Mouse (Mus musculus) heart, embryonic 16.5 days (tissue): ENCODE results near the gene Gsdma2. TPM values are rescaled to one million over a fixed set of nuclear protein-coding genes. Genes with fewer than 3 reads are reported as not detected.
"Not testable (repeated sequence)": the region's sequence is repeated elsewhere in the genome, so short reads cannot be mapped to it uniquely, and the experiment has no call there.

Source experiments
- ATAC-seq: fragments of 200-750 bp; cut with Nextera tagmentation; replicated peaks from 2 replicates; pipeline ENCODE4 v1.8.0; 2017; ENCODE audit warnings: moderate number of reproducible peaks; ENCODE audit not compliant: insufficient read depth, low FRiP score; ENCODE audit errors: extremely low read depth
- H3K27ac ChIP-seq: fragments of 300-500 bp; sonication (generic); 2 replicates; pipeline ENCODE4 v1.5.1; 2014; ENCODE audit warnings: mild to moderate bottlenecking, low read length, control low read depth, moderate library complexity
- H3K27me3 ChIP-seq: fragments of 300-500 bp; sonication (generic); 2 replicates; pipeline ENCODE4 v1.6.1; 2014; ENCODE audit warnings: low read length, mixed read lengths; ENCODE audit not compliant: control insufficient read depth, insufficient read depth
- H3K36me3 ChIP-seq: fragments of 300-500 bp; sonication (generic); 2 replicates; pipeline ENCODE4 v1.6.1; 2014; ENCODE audit not compliant: control insufficient read depth, insufficient read depth
- H3K4me1 ChIP-seq: fragments of 300-500 bp; sonication (generic); 2 replicates; pipeline ENCODE4 v1.6.1; 2014; ENCODE audit warnings: low read length, mixed read lengths; ENCODE audit not compliant: control insufficient read depth, insufficient read depth
- H3K4me2 ChIP-seq: fragments of 300-500 bp; sonication (generic); 2 replicates; pipeline ENCODE4 v1.6.1; 2014; ENCODE audit warnings: low read depth, mild to moderate bottlenecking, control low read depth, low read length
- H3K4me3 ChIP-seq: fragments of 300-500 bp; sonication (generic); 2 replicates; pipeline ENCODE4 v1.5.1; 2014; ENCODE audit warnings: mild to moderate bottlenecking, control low read depth, low read length
- H3K9ac ChIP-seq: fragments of 300-500 bp; sonication (generic); 2 replicates; pipeline ENCODE4 v1.6.1; 2014; ENCODE audit warnings: low read length, control low read depth
- H3K9me3 ChIP-seq: fragments of 300-500 bp; sonication (generic); replicated peaks from 2 replicates; pipeline ENCODE4 v1.6.1; 2016; ENCODE audit warnings: low read length; ENCODE audit not compliant: control insufficient read depth
- WGBS: fragments of 180-500 bp; shearing (Covaris S2); extraction: QIAGEN DNeasy Blood & Tissue Kit; methylation state at CpG from one replicate; pipeline ENCODE4 v1.1.7; 2014; 5-methylcytosine and 5-hydroxymethylcytosine counted together
- polyA plus RNA-seq: library from polyadenylated mRNA; unstranded; fragments of >200 nt; fragmentation: Nextera tagmentation; extraction: Ambion mirVana; gene quantifications from 2 replicates; pipeline ENCODE4 v1.2.1, GENCODE M21; 2015

The Gsdma2 gene
- polyA plus RNA-seq, 1 experiment from 2014 or later, result 0.18 TPM

DNA sequence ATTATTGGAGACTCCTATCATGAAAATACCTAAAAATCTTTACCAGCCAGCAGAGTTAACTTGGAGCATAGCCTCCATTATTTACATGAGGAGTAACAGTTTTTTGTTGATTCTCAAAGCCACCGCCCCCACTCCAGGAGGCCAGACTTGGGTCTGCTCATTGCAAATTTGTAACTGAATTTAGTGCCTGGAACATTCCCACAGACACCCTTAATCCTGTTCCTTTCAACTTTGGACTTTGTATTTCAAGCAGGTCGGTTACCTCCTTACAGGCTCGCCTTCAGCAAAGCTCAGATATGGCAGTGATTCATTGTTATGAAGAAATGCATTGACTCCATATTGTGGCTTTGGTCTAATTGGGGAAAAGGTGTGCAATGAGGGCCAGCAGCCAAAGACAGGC, 1.8 kb upstream of the Gsdma2 start:
- ATAC-seq, result no peak
- 82% methylated on average over 3 of the region's 3 CpGs for WGBS

DNA sequence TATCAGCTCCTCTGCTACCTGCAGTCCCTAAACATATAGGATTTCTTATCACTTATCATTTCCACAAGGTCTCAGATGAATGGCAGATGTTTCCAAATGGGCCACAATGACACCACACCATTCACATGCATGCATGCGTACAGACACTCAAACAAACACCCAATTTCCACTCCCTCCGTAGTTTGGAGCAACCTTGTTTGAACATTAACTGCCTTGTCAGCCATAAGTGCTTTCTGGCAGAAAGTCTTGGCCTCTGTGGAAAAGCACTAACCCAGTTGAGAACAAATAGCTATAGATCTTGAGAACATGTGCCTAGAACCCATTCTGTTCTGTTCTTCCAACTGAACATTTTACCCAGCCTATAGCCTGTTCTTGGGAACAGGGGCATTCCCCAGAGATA, 613 bp upstream of the Gsdma2 start:
- H3K4me2 ChIP-seq, result no peak overlapping the region
- no peak overlapping the region for H3K27ac ChIP-seq
- H3K4me1 ChIP-seq, result no peaks in the 10 kb centered on the region
- no peaks in the 10 kb centered on the region for H3K36me3 ChIP-seq
- no peak overlapping the region for H3K9ac ChIP-seq
- 79% methylated on average over 2 of the region's 2 CpGs for WGBS
- no peak overlapping the region for H3K4me3 ChIP-seq
- H3K27me3 ChIP-seq, result no peaks in the 10 kb centered on the region
- H3K9me3 ChIP-seq, result no peaks in the 10 kb centered on the region
- ATAC-seq, result no peak

More for the DNA sequence above, 1.8 kb upstream of the Gsdma2 start:
- Histone ChIP-seq H3K9me3 (no peaks in the 10 kb centered on the region), H3K27ac (no peak overlapping the region), H3K4me1 (no peaks in the 10 kb centered on the region), H3K4me2 (no peak overlapping the region), H3K36me3 (no peaks in the 10 kb centered on the region), H3K9ac (no peak overlapping the region), H3K27me3 (no peaks in the 10 kb centered on the region), H3K4me3 (no peak overlapping the region)

DNA sequence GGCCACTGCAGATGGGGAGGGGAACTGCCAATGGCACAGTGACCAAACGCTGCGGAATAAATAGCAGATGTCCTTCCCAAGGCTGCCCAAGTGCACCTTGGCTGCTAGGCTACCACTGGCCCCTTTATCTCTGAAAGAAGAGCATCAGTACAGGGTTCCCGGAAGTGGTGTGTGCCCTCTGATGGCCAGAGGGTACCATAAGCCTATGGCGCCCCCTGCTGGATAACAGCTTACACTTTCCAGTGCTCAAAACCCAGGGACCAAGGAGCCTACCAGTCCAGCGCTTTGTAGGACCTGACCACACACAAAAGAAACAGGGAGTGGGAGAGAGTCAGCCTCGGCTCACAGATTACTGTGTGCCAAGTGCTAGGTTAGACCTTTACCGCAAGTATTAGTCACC, 8.5 kb downstream of the Gsdma2 start:
- 15% methylated on average over 7 of the region's 7 CpGs for WGBS
- not testable (repeated sequence) for H3K4me3 ChIP-seq, H3K4me2 ChIP-seq, H3K27me3 ChIP-seq, ATAC-seq, H3K9ac ChIP-seq, H3K4me1 ChIP-seq, H3K27ac ChIP-seq, H3K36me3 ChIP-seq, H3K9me3 ChIP-seq

DNA sequence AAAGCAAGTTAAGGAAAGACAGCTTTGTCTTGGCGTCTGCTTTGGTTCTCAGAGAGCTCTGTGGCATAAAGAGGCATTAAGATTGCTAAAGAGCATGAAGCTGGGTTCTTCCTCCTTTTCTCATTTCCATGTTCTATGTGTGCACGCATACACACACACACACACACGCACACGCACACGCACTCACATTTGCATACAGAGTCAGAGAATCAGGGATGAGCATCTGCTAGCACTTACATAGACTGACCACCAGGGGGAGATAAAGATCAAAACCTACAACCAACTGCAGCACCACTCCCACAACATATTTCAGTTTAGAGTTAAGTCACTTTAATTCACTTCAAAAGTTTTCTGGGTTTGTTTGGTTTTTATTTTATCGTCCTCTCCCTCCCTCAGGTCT, 14.0 kb downstream of the Gsdma2 start:
- Histone ChIP-seq H3K36me3 (no peaks in the 10 kb centered on the region), H3K4me3 (no peak overlapping the region), H3K4me1 (no peaks in the 10 kb centered on the region), H3K27me3 (peaks cover 7% of the 10 kb centered on the region), H3K9me3 (no peaks in the 10 kb centered on the region), H3K9ac (no peak overlapping the region), H3K27ac (no peak overlapping the region), H3K4me2 (no peak overlapping the region)
- WGBS, result 13% methylated on average over 6 of the region's 6 CpGs
- no peak for ATAC-seq

DNA sequence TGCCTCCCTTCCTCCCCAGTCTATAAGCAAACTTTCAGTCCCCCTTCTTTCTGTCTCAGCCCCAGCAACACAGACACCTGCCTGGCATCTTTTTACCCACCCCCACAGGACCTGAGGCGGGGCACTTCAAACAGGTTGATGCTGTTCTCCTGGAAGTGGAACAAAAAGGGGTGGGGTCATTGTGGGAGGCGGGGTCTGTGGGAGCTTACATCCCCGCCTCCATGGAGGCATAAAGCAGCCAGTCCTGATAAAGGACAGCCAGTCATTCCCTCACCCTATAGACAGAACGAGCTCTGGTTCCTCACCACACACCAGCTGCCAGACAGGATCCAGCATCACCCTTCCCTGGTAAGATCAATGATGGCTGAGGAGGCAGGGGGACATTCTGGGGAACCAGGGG, 17.5 kb downstream of the Gsdma2 start, which contains the start of gene Gsdma:
Gsdma (plus strand) TSS at position 261 of the 400 bp plus-strand sequence.
- no peak for ATAC-seq
- Histone ChIP-seq H3K9ac (no peak within 1 kb of the TSS), H3K4me3 (no peak within 1 kb of the TSS), H3K36me3 (no peaks in the 10 kb centered on the region), H3K4me2 (no peak within 1 kb of the TSS), H3K27ac (no peak within 1 kb of the TSS), H3K9me3 (no peaks in the 10 kb centered on the region), H3K4me1 (no peaks in the 10 kb centered on the region), H3K27me3 (peaks cover 27% of the 10 kb centered on the region)
- 14% methylated on average over 4 of the region's 4 CpGs for WGBS

DNA sequence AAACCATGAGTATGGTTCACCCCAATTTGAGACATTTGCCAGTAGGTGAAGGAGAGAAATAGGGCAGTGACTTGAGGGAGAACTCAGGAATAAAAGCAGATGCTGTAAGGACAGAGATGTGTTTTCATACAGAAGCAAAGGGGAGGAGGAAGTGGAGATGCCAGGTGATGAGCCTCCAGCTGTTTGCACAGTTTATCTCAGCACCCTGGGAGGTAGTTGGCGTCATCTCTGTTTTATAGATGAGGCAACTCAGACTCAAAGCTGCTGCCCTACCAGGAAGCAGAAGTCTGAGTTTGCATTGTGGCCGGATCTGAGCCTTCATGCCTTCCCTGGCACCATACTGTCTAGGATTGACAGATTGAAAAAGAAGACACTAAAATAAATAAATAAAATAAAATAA, 22.4 kb downstream of the Gsdma2 start:
- peaks cover 27% of the 10 kb centered on the region for H3K27me3 ChIP-seq
- H3K36me3 ChIP-seq, result no peaks in the 10 kb centered on the region
- WGBS, result 52% methylated on average over 2 of the region's 2 CpGs

DNA sequence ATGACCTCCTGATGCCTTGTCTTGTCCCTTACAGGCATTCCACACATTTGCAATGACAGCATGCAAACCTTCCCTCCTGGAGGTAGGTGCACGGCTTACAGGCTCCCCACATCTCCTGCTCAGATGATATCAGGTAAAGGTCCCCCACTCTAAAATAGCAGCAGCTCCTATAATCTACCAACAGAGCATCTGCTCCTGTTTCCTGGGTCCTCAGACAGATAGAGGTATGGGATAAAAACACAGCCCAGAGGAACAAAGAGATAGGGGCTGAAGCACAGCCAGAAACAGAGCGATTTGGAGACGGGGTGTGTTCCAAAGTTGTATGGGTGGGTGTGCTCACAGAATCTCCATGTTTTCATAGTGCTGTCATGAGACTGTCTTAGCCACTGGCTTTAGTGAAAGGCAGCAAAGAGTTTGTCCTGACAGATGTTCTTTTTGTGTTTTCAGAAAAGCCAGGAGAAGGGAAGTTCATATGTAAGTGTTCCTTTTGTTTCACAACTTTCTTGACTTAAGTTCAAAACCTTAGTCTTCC, 24.8 kb downstream of the Gsdma2 start:
- no peak for ATAC-seq
- Histone ChIP-seq H3K9me3 (no peaks in the 10 kb centered on the region), H3K36me3 (no peaks in the 10 kb centered on the region), H3K27me3 (peaks cover 24% of the 10 kb centered on the region), H3K4me2 (no peak overlapping the region), H3K9ac (no peak overlapping the region), H3K4me1 (no peaks in the 10 kb centered on the region), H3K27ac (no peak overlapping the region), H3K4me3 (no peak overlapping the region)
- 43% methylated on average over 3 of the region's 3 CpGs for WGBS

More for the DNA sequence above, 22.4 kb downstream of the Gsdma2 start:
- no peak for ATAC-seq
- no peaks in the 10 kb centered on the region for H3K9me3 ChIP-seq
- H3K4me2 ChIP-seq, result no peak overlapping the region
- H3K27ac ChIP-seq, result no peak overlapping the region
- no peaks in the 10 kb centered on the region for H3K4me1 ChIP-seq
- H3K9ac ChIP-seq, result no peak overlapping the region
- H3K4me3 ChIP-seq, result no peak overlapping the region

DNA sequence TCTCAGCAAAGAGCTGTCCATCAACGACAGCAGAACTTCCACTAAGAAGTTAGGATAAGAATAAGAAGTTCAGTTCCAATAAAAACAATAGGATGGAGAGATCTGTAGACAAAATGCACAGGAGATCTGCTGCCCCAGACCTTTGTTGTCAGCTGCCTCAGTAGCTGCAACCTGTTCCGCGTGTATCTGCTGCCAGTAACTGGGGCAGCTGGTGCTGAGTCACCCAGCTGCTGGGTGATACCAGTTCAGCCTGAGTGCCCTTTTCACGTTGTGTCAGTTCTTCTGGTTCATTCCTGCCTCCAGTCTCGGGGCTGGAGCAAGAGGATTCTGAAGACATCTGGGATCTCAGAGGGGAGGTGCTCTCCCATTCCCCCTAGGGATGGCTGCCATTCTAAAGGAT, 25.3 kb downstream of the Gsdma2 start:
- no peak overlapping the region for H3K9ac ChIP-seq
- no peaks in the 10 kb centered on the region for H3K36me3 ChIP-seq
- no peak overlapping the region for H3K4me3 ChIP-seq
- WGBS, result 42% methylated on average over 5 of the region's 5 CpGs
- H3K9me3 ChIP-seq, result no peaks in the 10 kb centered on the region
- no peak overlapping the region for H3K4me2 ChIP-seq
- no peak for ATAC-seq
- no peaks in the 10 kb centered on the region for H3K4me1 ChIP-seq
- H3K27ac ChIP-seq, result no peak overlapping the region
- H3K27me3 ChIP-seq, result peaks cover 21% of the 10 kb centered on the region

DNA sequence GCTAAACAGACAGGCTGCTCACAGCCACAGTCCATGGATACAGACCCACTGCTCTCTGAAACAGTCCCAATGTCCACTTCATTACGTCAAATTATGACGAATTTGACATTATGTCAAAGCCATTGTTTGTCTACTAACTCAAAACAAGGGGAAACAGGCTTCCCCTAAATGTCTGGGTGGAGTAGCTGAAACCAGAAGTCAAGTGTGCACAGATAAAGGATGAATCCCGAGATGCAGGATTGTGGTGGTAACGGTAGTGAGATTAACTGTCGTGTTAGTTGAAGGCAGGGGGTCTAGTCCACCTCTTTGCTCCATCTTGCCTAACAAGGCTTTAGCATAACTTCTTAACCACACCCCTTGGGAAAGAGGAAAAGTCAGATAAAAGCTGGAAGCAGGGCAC, 25.9 kb downstream of the Gsdma2 start:
- Histone ChIP-seq H3K4me1 (no peaks in the 10 kb centered on the region), H3K4me2 (no peak overlapping the region), H3K27me3 (peaks cover 16% of the 10 kb centered on the region), H3K36me3 (no peaks in the 10 kb centered on the region), H3K9me3 (no peaks in the 10 kb centered on the region), H3K9ac (no peak overlapping the region), H3K4me3 (no peak overlapping the region), H3K27ac (no peak overlapping the region)
- ATAC-seq, result no peak
- WGBS, result 76% methylated on average over 5 of the region's 5 CpGs
